Comparison of ENCODE assay signal across 19 mouse cellular contexts in genomic region chr9:92768432-92768831, GRCm38 (mm10).
A peak's percentile ranks its signal among the peaks of the same experiment; 100 is the strongest.
DNase-seq lines count a peak whose midpoint lies in the region; ATAC-seq and TF ChIP-seq lines count a peak whose summit lies in the region.
"Had no signal": no experiment of that assay in that cellular context is flagged by ENCODE, and none has a peak within 500 bp of the region (broad histone marks: within the 10 kb centered on the region; RNA-seq: fewer than 3 reads in every experiment).

No protein-coding gene starts in this region.

- no peak overlapping the region for H3K9ac ChIP-seq in lung, embryonic 14.5 days
- H3K9ac ChIP-seq: embryonic facial prominence, embryonic 15.5 days; forebrain, embryonic 13.5 days; heart, embryonic 13.5 days; midbrain, embryonic 13.5 days had no signal

- H3K4me1 ChIP-seq in lung, embryonic 14.5 days (ENCODE audit: insufficient read depth) = no peaks in the 10 kb centered on the region
- H3K4me1 ChIP-seq in thymus, adult 2 months (replicated peaks; ENCODE audit: control insufficient read depth, insufficient read depth, low read length) = no peaks in the 10 kb centered on the region
- H3K4me1 ChIP-seq: embryonic facial prominence, embryonic 15.5 days; forebrain, embryonic 13.5 days; heart, embryonic 13.5 days; midbrain, embryonic 13.5 days had no signal

- no peak overlapping the region for H3K27ac ChIP-seq in lung, embryonic 14.5 days (ENCODE audit: low read depth)
- H3K27ac ChIP-seq in thymus, adult 2 months (ENCODE audit: control insufficient read depth, insufficient read depth, low read length) = no peak overlapping the region
- H3K27ac ChIP-seq: embryonic facial prominence, embryonic 15.5 days; forebrain, embryonic 13.5 days; heart, embryonic 13.5 days; macrophage; midbrain, embryonic 13.5 days had no signal

- no peaks in the 10 kb centered on the region for H3K27me3 ChIP-seq in lung, embryonic 14.5 days (ENCODE audit: insufficient read depth, low read length)
- no peaks in the 10 kb centered on the region for H3K27me3 ChIP-seq in thymus, adult 2 months (ENCODE audit: control insufficient read depth, insufficient read depth, low read length)
- H3K27me3 ChIP-seq: CH12.LX; embryonic facial prominence, embryonic 15.5 days; forebrain, embryonic 13.5 days; heart, embryonic 13.5 days; midbrain, embryonic 13.5 days had no signal

- no peak for TF ChIP-seq POLR2A in thymus, adult 2 months (IDR thresholded peaks at IDR 0.05; ENCODE audit: control insufficient read depth, extremely low read depth, insufficient read depth, low read length, poor library complexity)

- no peak for TF ChIP-seq CTCF in lung, embryonic 14.5 days (IDR thresholded peaks at IDR 0.05; ENCODE audit: low read depth)
- TF ChIP-seq CTCF in thymus, adult 2 months (IDR thresholded peaks at IDR 0.05; ENCODE audit: borderline replicate concordance, control insufficient read depth, extremely low read depth, insufficient read depth, low read length, poor library complexity) = no peak

- WGBS in lung, embryonic 14.5 days = 64% methylated on average over 3 of the region's 3 CpGs
- WGBS in thymus, adult 2 months = 90% methylated on average over 3 of the region's 3 CpGs

- peak; percentile 58 to 60 for DNase-seq in cerebellum, postnatal 10 days
- DNase-seq in cerebellum, adult 11-12 months = no peak
- peak; percentile 11 for DNase-seq in lung, embryonic 14.5 days
- DNase-seq in lung, postnatal 4 days = no peak
- peak; percentile 25 to 41 for DNase-seq in left cerebral cortex, adult 18-20 months (ENCODE audit: low spot score in 2 of 2)
- DNase-seq in right cerebral cortex, postnatal 4 days = peak; percentile 78
- DNase-seq in thymus, adult 2 months = no peak
- DNase-seq in thymus, postnatal 10 days (ENCODE audit: low spot score in 2 of 2) = no peak
- DNase-seq: adrenal gland, postnatal 36 days; heart, postnatal 4 days; kidney, adult 9 months; thymus, postnatal 36 days had no signal

- no peak overlapping the region for H3K4me2 ChIP-seq in lung, embryonic 14.5 days
- H3K4me2 ChIP-seq: embryonic facial prominence, embryonic 15.5 days; forebrain, embryonic 13.5 days; heart, embryonic 13.5 days; midbrain, embryonic 13.5 days had no signal

- H3K36me3 ChIP-seq in lung, embryonic 14.5 days (ENCODE audit: insufficient read depth) = no peaks in the 10 kb centered on the region
- no peaks in the 10 kb centered on the region for H3K36me3 ChIP-seq in thymus, adult 2 months (ENCODE audit: control insufficient read depth, insufficient read depth, low read length)
- H3K36me3 ChIP-seq: embryonic facial prominence, embryonic 15.5 days; heart, embryonic 13.5 days; midbrain, embryonic 13.5 days had no signal

- H3K4me3 ChIP-seq in lung, embryonic 14.5 days (ENCODE audit: low read depth, low read length) = no peak overlapping the region
- no peak overlapping the region for H3K4me3 ChIP-seq in thymus, adult 2 months (ENCODE audit: control insufficient read depth, insufficient read depth, low read length)
- H3K4me3 ChIP-seq: embryonic facial prominence, embryonic 15.5 days; forebrain, embryonic 13.5 days; heart, embryonic 13.5 days; midbrain, embryonic 13.5 days; myocyte had no signal

- ATAC-seq in lung, embryonic 14.5 days (ENCODE audit: insufficient read depth) = no peak
- ATAC-seq: midbrain, embryonic 13.5 days had no signal

- H3K9me3 ChIP-seq in lung, embryonic 14.5 days (ENCODE audit: low read depth, low read length) = no peaks in the 10 kb centered on the region
- H3K9me3 ChIP-seq: embryonic facial prominence, embryonic 15.5 days; forebrain, embryonic 13.5 days; heart, embryonic 13.5 days; midbrain, embryonic 13.5 days had no signal

Comparison
In these comparisons a context has a peak if more than half of its experiments do, and no peak if none do; other contexts are left out.
1. DNase-seq: peak in cerebellum, postnatal 10 days (2 of 2), lung, embryonic 14.5 days (single experiment), left cerebral cortex, adult 18-20 months (2 of 2) and right cerebral cortex, postnatal 4 days (single experiment); none in cerebellum, adult 11-12 months (single experiment), lung, postnatal 4 days (0 of 2), thymus, adult 2 months (single experiment) and thymus, postnatal 10 days (0 of 2).